Mouse (Mus musculus) lung, postnatal 0 days (tissue): Measurements from ENCODE around the gene Fancd2.

Experiments
- CTCF ChIP-seq: IDR thresholded peaks from 2 replicates; pipeline ENCODE4 v1.5.1; 2016; ENCODE audit warnings: antibody characterized with exemption, mild to moderate bottlenecking
- EP300 ChIP-seq: IDR thresholded peaks from 2 replicates; pipeline ENCODE4 v1.6.1; 2016; ENCODE audit warnings: antibody characterized with exemption, mild to moderate bottlenecking, control low read depth

GRCm38 (mm10) chr6:113492101-113492864 is 39.2 kb upstream of the Fancd2 start:
- TF ChIP-seq CTCF (no peak), EP300 (no peak)
